In the genomic region with DNA sequence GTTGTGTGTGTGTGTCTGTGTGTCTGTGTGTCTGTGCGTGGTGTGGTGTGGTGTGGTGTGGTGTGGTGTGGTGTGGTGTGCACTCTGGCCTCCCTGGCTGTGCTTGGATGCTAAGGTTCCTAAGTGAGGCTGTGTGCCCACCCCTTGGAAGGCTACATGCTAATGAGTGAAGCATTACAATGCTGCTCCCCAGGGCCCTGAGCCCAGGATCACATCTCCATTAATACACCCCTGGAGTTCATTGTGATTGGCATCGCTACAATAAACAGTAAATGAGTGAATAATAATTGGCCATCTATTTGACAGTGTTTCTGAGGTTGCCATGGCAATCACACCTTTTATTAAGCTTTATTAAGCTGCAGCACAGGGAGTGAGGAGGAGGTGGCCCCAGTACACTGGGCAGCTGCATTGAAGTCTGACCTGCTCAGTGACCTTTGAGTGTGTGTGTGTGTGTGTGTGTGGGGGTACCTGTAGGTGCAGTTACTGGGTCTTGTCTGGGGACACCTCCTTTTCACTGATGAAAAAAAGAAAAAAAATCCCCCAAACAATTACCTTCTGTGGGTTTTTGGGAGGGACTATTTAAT, we compare ENCODE assay signal across 15 mouse cellular contexts.
DNase-seq lines count a peak whose midpoint lies in the region; ATAC-seq and TF ChIP-seq lines count a peak whose summit lies in the region.
"Had no signal": no experiment of that assay in that cellular context is flagged by ENCODE, and none has a peak within 500 bp of the region (broad histone marks: within the 10 kb centered on the region; RNA-seq: fewer than 3 reads in every experiment).

No protein-coding gene starts in this region.

- no peak overlapping the region for H3K4me2 ChIP-seq in midbrain, postnatal 0 days (ENCODE audit: low read depth, low read length, poor library complexity, severe bottlenecking)
- no peak overlapping the region for H3K4me2 ChIP-seq in forebrain, embryonic 14.5 days (ENCODE audit: low read length)
- no peak overlapping the region for H3K4me2 ChIP-seq in limb, embryonic 12.5 days
- H3K4me2 ChIP-seq: embryonic facial prominence, embryonic 12.5 days had no signal

- no peaks in the 10 kb centered on the region for H3K36me3 ChIP-seq in midbrain, embryonic 10.5 days
- no peaks in the 10 kb centered on the region for H3K36me3 ChIP-seq in midbrain, postnatal 0 days (ENCODE audit: insufficient read depth, low read length)
- H3K36me3 ChIP-seq in forebrain, embryonic 14.5 days (ENCODE audit: control insufficient read depth, insufficient read depth, low read length), result no peaks in the 10 kb centered on the region
- H3K36me3 ChIP-seq in limb, embryonic 12.5 days, result no peaks in the 10 kb centered on the region
- H3K36me3 ChIP-seq: embryonic facial prominence, embryonic 12.5 days had no signal

- no peak for ATAC-seq in midbrain, postnatal 0 days (ENCODE audit: low FRiP score)
- peak; percentile 80 for ATAC-seq in forebrain, embryonic 14.5 days
- ATAC-seq in limb, embryonic 12.5 days (ENCODE audit: insufficient number of reproducible peaks, insufficient read depth, low FRiP score, low TSS enrichment, low read depth), result peak; percentile 71; the same call in 1 of the 2 replicates
- ATAC-seq: lung, postnatal 0 days had no signal

- TF ChIP-seq CTCF in midbrain, postnatal 0 days (IDR thresholded peaks at IDR 0.05), result no peak

- no peaks in the 10 kb centered on the region for H3K9me3 ChIP-seq in midbrain, embryonic 10.5 days (replicated peaks)
- H3K9me3 ChIP-seq in midbrain, postnatal 0 days (ENCODE audit: low read length), result no peaks in the 10 kb centered on the region
- H3K9me3 ChIP-seq in forebrain, embryonic 14.5 days (replicated peaks; ENCODE audit: control insufficient read depth, low read length), result no peaks in the 10 kb centered on the region
- H3K9me3 ChIP-seq in limb, embryonic 12.5 days, result no peaks in the 10 kb centered on the region
- H3K9me3 ChIP-seq: embryonic facial prominence, embryonic 12.5 days had no signal

- 26% methylated on average over 2 of the region's 2 CpGs for WGBS in midbrain, embryonic 10.5 days
- 44% methylated on average over 2 of the region's 2 CpGs for WGBS in midbrain, postnatal 0 days
- 8% methylated on average over 2 of the region's 2 CpGs for WGBS in forebrain, embryonic 14.5 days
- WGBS in limb, embryonic 12.5 days, result 60% methylated on average over 2 of the region's 2 CpGs

- 0 out of 2 replicates have a peak overlapping the region, but pooled peaks have one; percentile 23 for H3K27ac ChIP-seq in midbrain, embryonic 10.5 days (replicated peaks)
- H3K27ac ChIP-seq in midbrain, postnatal 0 days (ENCODE audit: low read depth, low read length), result no peak overlapping the region
- no peak overlapping the region for H3K27ac ChIP-seq in forebrain, embryonic 14.5 days (ENCODE audit: low read depth, low read length)
- no peak overlapping the region for H3K27ac ChIP-seq in limb, embryonic 12.5 days
- H3K27ac ChIP-seq: embryonic facial prominence, embryonic 12.5 days; heart, adult 2 months had no signal

- no peak overlapping the region for H3K4me3 ChIP-seq in midbrain, embryonic 10.5 days
- H3K4me3 ChIP-seq in midbrain, postnatal 0 days (ENCODE audit: low read depth, low read length), result no peak overlapping the region
- no peak overlapping the region for H3K4me3 ChIP-seq in forebrain, embryonic 14.5 days (ENCODE audit: low read depth, low read length)
- H3K4me3 ChIP-seq in limb, embryonic 12.5 days (replicated peaks), result no peak overlapping the region
- H3K4me3 ChIP-seq: embryonic facial prominence, embryonic 12.5 days; heart, adult 2 months; myocyte had no signal

- peaks cover 94% of the 10 kb centered on the region for H3K27me3 ChIP-seq in midbrain, embryonic 10.5 days (ENCODE audit: low read depth, poor library complexity, severe bottlenecking)
- no peaks in the 10 kb centered on the region; the same call in 1 of the 2 replicates for H3K27me3 ChIP-seq in midbrain, postnatal 0 days (ENCODE audit: insufficient read depth, low read length)
- peaks cover 45% of the 10 kb centered on the region for H3K27me3 ChIP-seq in forebrain, embryonic 14.5 days (replicated peaks; ENCODE audit: control insufficient read depth, insufficient read depth, low read length)
- peaks cover 10% of the 10 kb centered on the region for H3K27me3 ChIP-seq in limb, embryonic 12.5 days
- H3K27me3 ChIP-seq: embryonic facial prominence, embryonic 12.5 days had no signal

- peaks cover 57% of the 10 kb centered on the region for H3K4me1 ChIP-seq in midbrain, embryonic 10.5 days
- H3K4me1 ChIP-seq in midbrain, postnatal 0 days (ENCODE audit: insufficient read depth, low read length), result peaks cover 3% of the 10 kb centered on the region; the same call in 1 of the 2 replicates
- H3K4me1 ChIP-seq in forebrain, embryonic 14.5 days (ENCODE audit: control insufficient read depth, insufficient read depth, low read length), result peaks cover 37% of the 10 kb centered on the region
- H3K4me1 ChIP-seq in limb, embryonic 12.5 days (replicated peaks), result peaks cover 21% of the 10 kb centered on the region

- H3K9ac ChIP-seq in midbrain, postnatal 0 days (replicated peaks; ENCODE audit: low read length, poor library complexity, severe bottlenecking), result no peak overlapping the region
- no peak overlapping the region; the same call in 1 of the 2 replicates for H3K9ac ChIP-seq in forebrain, embryonic 14.5 days (ENCODE audit: low read length)
- no peak overlapping the region for H3K9ac ChIP-seq in limb, embryonic 12.5 days (replicated peaks)
- H3K9ac ChIP-seq: embryonic facial prominence, embryonic 12.5 days had no signal

- peak; percentile 34 for DNase-seq in midbrain, embryonic 10.5 days (ENCODE audit: low spot score)
- DNase-seq in midbrain, postnatal 0 days (ENCODE audit: low spot score), result no peak
- peak; percentile 88 for DNase-seq in forebrain, embryonic 14.5 days (ENCODE audit: low spot score)
- DNase-seq in frontal cortex, postnatal 25 days (ENCODE audit: low spot score in 2 of 2), result no peak
- DNase-seq in cerebellum, postnatal 25 days, result no peak
- DNase-seq in gastrocnemius, postnatal 10 days, result no peak
- no peak for DNase-seq in cerebellum, adult 9-11 months
- DNase-seq: heart, adult 2 months; heart, postnatal 4 days; kidney, postnatal 25 days; thymus, adult 18-20 months had no signal

Comparison
In these comparisons a context has a peak if more than half of its experiments do, and no peak if none do; other contexts are left out.
1. DNase-seq: peak in midbrain, embryonic 10.5 days (single experiment) and forebrain, embryonic 14.5 days (single experiment); none in midbrain, postnatal 0 days (single experiment), frontal cortex, postnatal 25 days (0 of 2), cerebellum, postnatal 25 days (0 of 2), gastrocnemius, postnatal 10 days (single experiment) and cerebellum, adult 9-11 months (single experiment).